In the genomic region with DNA sequence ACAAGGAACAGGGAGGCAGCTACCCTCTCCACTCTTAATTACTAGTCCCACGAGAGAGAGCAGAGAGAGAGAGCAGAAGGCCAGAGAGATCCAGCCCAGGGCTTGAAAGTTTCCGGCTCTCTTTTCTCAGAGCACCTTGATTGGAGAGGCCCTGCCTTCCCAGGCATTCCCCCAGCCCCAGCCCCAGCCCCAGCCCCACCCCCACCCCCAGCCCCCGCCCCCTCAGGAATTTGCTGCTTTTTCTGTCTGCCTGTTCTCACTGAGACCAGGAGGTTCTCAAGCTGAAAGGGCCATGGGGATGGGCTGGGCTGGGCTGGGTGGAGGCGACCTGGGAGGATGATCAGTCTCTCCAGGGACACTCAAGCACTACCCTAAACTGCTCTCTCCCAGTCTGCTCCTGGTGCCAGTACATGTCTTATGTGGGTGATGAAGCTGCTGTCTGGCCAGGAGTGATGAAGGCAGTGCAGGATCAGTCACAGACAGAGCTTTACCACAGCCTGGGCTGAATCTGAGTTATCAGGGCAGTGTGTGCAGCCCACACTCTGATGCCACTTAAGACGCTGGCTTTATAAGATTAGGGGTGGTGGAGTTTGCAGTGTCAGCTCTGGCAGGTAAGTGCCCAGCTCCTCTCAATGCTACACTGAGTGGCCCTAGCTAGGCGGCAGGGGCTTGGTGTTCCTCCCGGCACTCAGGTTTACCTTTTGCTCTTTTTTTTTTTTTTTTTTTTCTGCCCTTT, we compare ENCODE assay signal across 9 mouse cellular contexts. TPM values are rescaled to one million over a fixed set of nuclear protein-coding genes. Genes with fewer than 3 reads are reported as not detected.
A peak's percentile ranks its signal among the peaks of the same experiment; 100 is the strongest.
DNase-seq lines count a peak whose midpoint lies in the region; ATAC-seq lines count a peak whose summit lies in the region.
"Had no signal": no experiment of that assay in that cellular context is flagged by ENCODE, and none has a peak within 500 bp of the region (broad histone marks: within the 10 kb centered on the region; RNA-seq: fewer than 3 reads in every experiment).

No protein-coding gene starts in this region.

- 28% methylated on average over 6 of the region's 7 CpGs for WGBS in heart, embryonic 13.5 days
- WGBS in midbrain, embryonic 10.5 days = 13% methylated on average over 7 of the region's 7 CpGs
- WGBS in midbrain, embryonic 16.5 days = 33% methylated on average over 6 of the region's 7 CpGs
- 34% methylated on average over 7 of the region's 7 CpGs for WGBS in intestine, embryonic 15.5 days
- 46% methylated on average over 7 of the region's 7 CpGs for WGBS in stomach, embryonic 16.5 days

- peak overlapping the region; percentile 36; the same call in 1 of the 2 replicates for H3K27ac ChIP-seq in heart, embryonic 13.5 days (replicated peaks)
- H3K27ac ChIP-seq in midbrain, embryonic 10.5 days (replicated peaks) = no peak overlapping the region
- no peak overlapping the region for H3K27ac ChIP-seq in midbrain, embryonic 16.5 days (ENCODE audit: low read length)
- H3K27ac ChIP-seq in intestine, embryonic 15.5 days = no peak overlapping the region
- H3K27ac ChIP-seq in stomach, embryonic 16.5 days (ENCODE audit: low read length) = peak overlapping the region; percentile 54

- peak overlapping the region; percentile 93; the same call in 1 of the 2 replicates for H3K4me2 ChIP-seq in heart, embryonic 13.5 days
- no peak overlapping the region for H3K4me2 ChIP-seq in midbrain, embryonic 16.5 days (ENCODE audit: low read length)
- 0 out of 2 replicates have a peak overlapping the region, but pooled peaks have one; percentile 15 for H3K4me2 ChIP-seq in intestine, embryonic 15.5 days (replicated peaks)
- peak overlapping the region; percentile 17; the same call in 1 of the 2 replicates for H3K4me2 ChIP-seq in stomach, embryonic 16.5 days (ENCODE audit: low read depth, low read length)

- H3K4me1 ChIP-seq in heart, embryonic 13.5 days = peaks cover 51% of the 10 kb centered on the region
- peaks cover 34% of the 10 kb centered on the region for H3K4me1 ChIP-seq in midbrain, embryonic 10.5 days
- peaks cover 21% of the 10 kb centered on the region for H3K4me1 ChIP-seq in midbrain, embryonic 16.5 days (ENCODE audit: control insufficient read depth, insufficient read depth, low read length)
- H3K4me1 ChIP-seq in intestine, embryonic 15.5 days (replicated peaks) = peaks cover 35% of the 10 kb centered on the region
- peaks cover 26% of the 10 kb centered on the region for H3K4me1 ChIP-seq in stomach, embryonic 16.5 days (ENCODE audit: control insufficient read depth, insufficient read depth, low read length)

- no peak for DNase-seq in heart, adult 9 months (ENCODE audit: low spot score in 2 of 2)
- DNase-seq in midbrain, embryonic 10.5 days (ENCODE audit: low spot score) = no peak
- DNase-seq in cerebellum, adult 18-20 months = no peak
- no peak for DNase-seq in testis, postnatal 14 days (ENCODE audit: low spot score)

- ATAC-seq in heart, embryonic 13.5 days (ENCODE audit: extremely low read depth, insufficient number of reproducible peaks, low FRiP score, low TSS enrichment) = no peak
- no peak for ATAC-seq in midbrain, embryonic 16.5 days
- ATAC-seq in intestine, embryonic 15.5 days = peak; percentile 13
- ATAC-seq in stomach, embryonic 16.5 days (ENCODE audit: insufficient read depth, low FRiP score) = no peak

- no peaks in the 10 kb centered on the region for H3K9me3 ChIP-seq in heart, embryonic 13.5 days
- no peaks in the 10 kb centered on the region for H3K9me3 ChIP-seq in midbrain, embryonic 10.5 days (replicated peaks)
- no peaks in the 10 kb centered on the region for H3K9me3 ChIP-seq in midbrain, embryonic 16.5 days (replicated peaks; ENCODE audit: control insufficient read depth, low read length, poor library complexity, severe bottlenecking)
- no peaks in the 10 kb centered on the region for H3K9me3 ChIP-seq in intestine, embryonic 15.5 days
- no peaks in the 10 kb centered on the region for H3K9me3 ChIP-seq in stomach, embryonic 16.5 days (replicated peaks; ENCODE audit: control insufficient read depth, low read length)
- H3K9me3 ChIP-seq: heart, embryonic 15.5 days had no signal

- H3K27me3 ChIP-seq in heart, embryonic 13.5 days (replicated peaks) = peaks cover 16% of the 10 kb centered on the region
- H3K27me3 ChIP-seq in midbrain, embryonic 10.5 days (ENCODE audit: low read depth, poor library complexity, severe bottlenecking) = peaks cover 49% of the 10 kb centered on the region
- H3K27me3 ChIP-seq in midbrain, embryonic 16.5 days (ENCODE audit: control insufficient read depth, insufficient read depth, low read depth, low read length) = no peaks in the 10 kb centered on the region; the same call in none of the 2 replicates
- H3K27me3 ChIP-seq in intestine, embryonic 15.5 days (replicated peaks) = peaks cover 9% of the 10 kb centered on the region; the same call in 1 of the 2 replicates
- H3K27me3 ChIP-seq in stomach, embryonic 16.5 days (ENCODE audit: control insufficient read depth, insufficient read depth, low read length) = no peaks in the 10 kb centered on the region

- peak overlapping the region; percentile 47; the same call in 1 of the 2 replicates for H3K9ac ChIP-seq in heart, embryonic 13.5 days
- H3K9ac ChIP-seq in midbrain, embryonic 16.5 days (ENCODE audit: low read depth, low read length) = no peak overlapping the region
- no peak overlapping the region for H3K9ac ChIP-seq in intestine, embryonic 15.5 days
- H3K9ac ChIP-seq in stomach, embryonic 16.5 days (ENCODE audit: low read length) = 0 out of 2 replicates have a peak overlapping the region, but pooled peaks have one; percentile 26

- H3K4me3 ChIP-seq in heart, embryonic 13.5 days = 0 out of 2 replicates have a peak overlapping the region, but pooled peaks have one; percentile 61
- 0 out of 2 replicates have a peak overlapping the region, but pooled peaks have one; percentile 11 for H3K4me3 ChIP-seq in midbrain, embryonic 10.5 days
- H3K4me3 ChIP-seq in midbrain, embryonic 16.5 days (ENCODE audit: low read depth, low read length) = no peak overlapping the region
- no peak overlapping the region for H3K4me3 ChIP-seq in intestine, embryonic 15.5 days (replicated peaks)
- no peak overlapping the region for H3K4me3 ChIP-seq in stomach, embryonic 16.5 days (replicated peaks; ENCODE audit: low read length)

- H3K36me3 ChIP-seq in heart, embryonic 13.5 days = peaks cover 16% of the 10 kb centered on the region
- H3K36me3 ChIP-seq in midbrain, embryonic 10.5 days = peaks cover 40% of the 10 kb centered on the region
- peaks cover 7% of the 10 kb centered on the region for H3K36me3 ChIP-seq in midbrain, embryonic 16.5 days (ENCODE audit: control insufficient read depth, insufficient read depth, low read length)
- H3K36me3 ChIP-seq in intestine, embryonic 15.5 days = peaks cover 13% of the 10 kb centered on the region
- peaks cover 4% of the 10 kb centered on the region; the same call in 1 of the 2 replicates for H3K36me3 ChIP-seq in stomach, embryonic 16.5 days (ENCODE audit: control insufficient read depth, insufficient read depth, low read length)

RNA-seq across cellular contexts. Expression of gene Agap3, which starts 21.1 kb away (rescaled TPM):
- 14.4 and 16.5 TPM in 2 replicates for polyA plus RNA-seq in heart, embryonic 13.5 days (2015; fragmentation: Nextera tagmentation; extraction: Ambion mirVana)
- polyA plus RNA-seq in midbrain, embryonic 10.5 days (2016; fragmentation: Nextera tagmentation; extraction: Ambion mirVana) = 27.6 and 31.2 TPM in 2 replicates
- 55.6 and 56.9 TPM in 2 replicates for polyA plus RNA-seq in midbrain, embryonic 16.5 days (2015; fragmentation: Nextera tagmentation; extraction: Ambion mirVana)
- polyA plus RNA-seq in intestine, embryonic 15.5 days (2015; fragmentation: Nextera tagmentation; extraction: Ambion mirVana) = 28.7 and 28.9 TPM in 2 replicates
- polyA plus RNA-seq in stomach, embryonic 16.5 days (2015; fragmentation: Nextera tagmentation; extraction: Ambion mirVana) = 13.0 and 14.7 TPM in 2 replicates

RNA-seq across cellular contexts. Expression of gene Tmub1, which starts 25.4 kb away (rescaled TPM):
- polyA plus RNA-seq in heart, embryonic 13.5 days (2015; fragmentation: Nextera tagmentation; extraction: Ambion mirVana) = 16.2 and 19.9 TPM in 2 replicates
- polyA plus RNA-seq in midbrain, embryonic 10.5 days (2016; fragmentation: Nextera tagmentation; extraction: Ambion mirVana) = 30.9 and 32.9 TPM in 2 replicates
- polyA plus RNA-seq in midbrain, embryonic 16.5 days (2015; fragmentation: Nextera tagmentation; extraction: Ambion mirVana) = 60.1 and 63.2 TPM in 2 replicates
- polyA plus RNA-seq in intestine, embryonic 15.5 days (2015; fragmentation: Nextera tagmentation; extraction: Ambion mirVana) = 22.4 and 23.6 TPM in 2 replicates
- 23.5 and 27.0 TPM in 2 replicates for polyA plus RNA-seq in stomach, embryonic 16.5 days (2015; fragmentation: Nextera tagmentation; extraction: Ambion mirVana)

RNA-seq across cellular contexts. Expression of gene Fastk, which starts 28.0 kb away (rescaled TPM):
- 163 and 164 TPM in 2 replicates for polyA plus RNA-seq in heart, embryonic 13.5 days (2015; fragmentation: Nextera tagmentation; extraction: Ambion mirVana)
- 107 and 113 TPM in 2 replicates for polyA plus RNA-seq in midbrain, embryonic 10.5 days (2016; fragmentation: Nextera tagmentation; extraction: Ambion mirVana)
- 93.0 and 96.2 TPM in 2 replicates for polyA plus RNA-seq in midbrain, embryonic 16.5 days (2015; fragmentation: Nextera tagmentation; extraction: Ambion mirVana)
- 104 and 110 TPM in 2 replicates for polyA plus RNA-seq in intestine, embryonic 15.5 days (2015; fragmentation: Nextera tagmentation; extraction: Ambion mirVana)
- 93.4 and 94.4 TPM in 2 replicates for polyA plus RNA-seq in stomach, embryonic 16.5 days (2015; fragmentation: Nextera tagmentation; extraction: Ambion mirVana)

RNA-seq across cellular contexts. Expression of gene Slc4a2, which starts 49.4 kb away (rescaled TPM):
- 26.9 and 29.3 TPM in 2 replicates for polyA plus RNA-seq in heart, embryonic 13.5 days (2015; fragmentation: Nextera tagmentation; extraction: Ambion mirVana)
- 32.9 and 33.3 TPM in 2 replicates for polyA plus RNA-seq in midbrain, embryonic 10.5 days (2016; fragmentation: Nextera tagmentation; extraction: Ambion mirVana)
- polyA plus RNA-seq in midbrain, embryonic 16.5 days (2015; fragmentation: Nextera tagmentation; extraction: Ambion mirVana) = 22.2 and 23.7 TPM in 2 replicates
- polyA plus RNA-seq in intestine, embryonic 15.5 days (2015; fragmentation: Nextera tagmentation; extraction: Ambion mirVana) = 41.1 and 46.9 TPM in 2 replicates
- 46.5 and 51.8 TPM in 2 replicates for polyA plus RNA-seq in stomach, embryonic 16.5 days (2015; fragmentation: Nextera tagmentation; extraction: Ambion mirVana)

RNA-seq across cellular contexts. Expression of gene Cdk5, which starts 49.7 kb away (rescaled TPM):
- polyA plus RNA-seq in heart, embryonic 13.5 days (2015; fragmentation: Nextera tagmentation; extraction: Ambion mirVana) = 25.8 and 28.7 TPM in 2 replicates
- polyA plus RNA-seq in midbrain, embryonic 10.5 days (2016; fragmentation: Nextera tagmentation; extraction: Ambion mirVana) = 49.0 and 61.6 TPM in 2 replicates
- 130 and 149 TPM in 2 replicates for polyA plus RNA-seq in midbrain, embryonic 16.5 days (2015; fragmentation: Nextera tagmentation; extraction: Ambion mirVana)
- 35.5 and 38.3 TPM in 2 replicates for polyA plus RNA-seq in intestine, embryonic 15.5 days (2015; fragmentation: Nextera tagmentation; extraction: Ambion mirVana)
- polyA plus RNA-seq in stomach, embryonic 16.5 days (2015; fragmentation: Nextera tagmentation; extraction: Ambion mirVana) = 44.9 TPM in 2 replicates

Comparison
In these comparisons a context has a peak if more than half of its experiments do, and no peak if none do; other contexts are left out.
1. H3K4me3 ChIP-seq: peak in heart, embryonic 13.5 days (single experiment) and midbrain, embryonic 10.5 days (single experiment); none in midbrain, embryonic 16.5 days (single experiment), intestine, embryonic 15.5 days (single experiment) and stomach, embryonic 16.5 days (single experiment).
2. H3K27ac ChIP-seq: peak in heart, embryonic 13.5 days (single experiment) and stomach, embryonic 16.5 days (single experiment); none in midbrain, embryonic 10.5 days (single experiment), midbrain, embryonic 16.5 days (single experiment) and intestine, embryonic 15.5 days (single experiment).
3. H3K9ac ChIP-seq: peak in heart, embryonic 13.5 days (single experiment) and stomach, embryonic 16.5 days (single experiment); none in midbrain, embryonic 16.5 days (single experiment) and intestine, embryonic 15.5 days (single experiment).